Mouse (Mus musculus) kidney, adult 18-20 months (tissue): ENCODE data around the gene Gm21903.
"Not testable (repeated sequence)": the region's sequence is repeated elsewhere in the genome, so short reads cannot be mapped to it uniquely, and the experiment has no call there.

ENCODE experiments used
- DNase-seq: peaks from one replicate; pipeline ENCODE4 v3.0.0; 2021

Gene Gm21903

DNA sequence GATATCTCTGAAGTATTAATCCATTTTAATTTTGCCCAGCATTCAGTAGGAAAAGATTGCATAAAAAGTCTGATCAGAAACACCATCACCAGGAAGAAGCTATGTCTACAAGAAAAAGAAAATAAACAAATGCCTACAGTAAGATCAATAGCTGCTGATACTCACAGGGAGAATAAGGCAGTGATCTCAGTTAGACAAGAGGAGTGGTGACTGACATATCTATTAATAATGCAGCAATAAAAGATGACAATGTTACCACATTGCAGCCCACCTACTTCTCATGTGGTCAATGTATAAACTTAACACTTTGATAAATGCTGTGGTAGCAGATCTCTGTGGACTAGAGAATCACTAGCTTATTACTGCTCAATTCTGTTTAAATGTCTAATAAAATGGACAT lies at the start of gene Gm21903:
Gm21903 (minus strand) TSS at position 101 of the 400 bp plus-strand sequence.
- DNase-seq = no peak

DNA sequence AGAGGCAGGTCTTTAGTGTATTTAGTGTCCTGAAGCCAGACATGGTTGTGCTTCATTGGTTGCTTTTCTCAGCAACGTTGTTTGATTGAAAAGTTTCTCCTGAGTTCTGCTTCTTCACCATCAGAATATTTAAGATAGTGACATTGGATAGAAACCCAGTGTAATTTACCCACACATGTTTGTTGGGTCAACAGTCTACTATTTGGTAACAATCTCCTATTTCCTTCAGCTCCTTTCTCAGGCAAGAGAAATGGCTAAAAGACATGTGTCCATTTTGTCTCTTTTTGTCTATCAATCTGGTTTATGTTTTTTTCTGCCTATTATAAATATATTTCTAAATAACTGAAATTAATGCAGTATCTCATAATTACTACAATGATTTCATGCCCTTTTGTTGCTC lies 33.8 kb upstream of the Gm21903 start, which contains the start of gene Esp23:
Esp23 (minus strand) TSS at position 101 of the 400 bp plus-strand sequence.
- no peak for DNase-seq

DNA sequence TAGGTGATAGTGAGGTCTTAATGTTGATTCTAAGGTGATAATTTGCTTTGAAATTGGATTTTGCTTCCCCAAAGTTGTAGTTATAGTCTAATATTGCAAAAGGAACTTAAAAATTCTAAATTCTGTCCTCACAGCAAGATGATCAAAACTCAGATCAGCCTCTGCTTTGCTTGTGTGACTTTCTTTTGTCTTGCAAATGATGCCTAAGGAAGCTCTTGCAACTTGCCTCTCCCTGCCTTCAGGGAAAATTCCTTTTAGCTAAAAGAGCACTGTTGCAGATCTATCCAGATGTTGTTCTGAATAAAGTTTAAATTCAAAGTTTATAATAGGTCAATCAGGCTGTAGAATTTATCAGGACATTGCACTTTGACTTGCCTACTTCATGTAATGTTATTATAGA lies 20.5 kb upstream of the Gm21903 start:
- DNase-seq = no peak

- DNase-seq = not testable (repeated sequence)
Observed at GRCm38 (mm10) chr17:39036395-39036794, 6.7 kb downstream of the Gm21903 start, which contains the start of gene Esp24. Gene Esp24 (plus strand): TSS chr17:39036695.

DNA sequence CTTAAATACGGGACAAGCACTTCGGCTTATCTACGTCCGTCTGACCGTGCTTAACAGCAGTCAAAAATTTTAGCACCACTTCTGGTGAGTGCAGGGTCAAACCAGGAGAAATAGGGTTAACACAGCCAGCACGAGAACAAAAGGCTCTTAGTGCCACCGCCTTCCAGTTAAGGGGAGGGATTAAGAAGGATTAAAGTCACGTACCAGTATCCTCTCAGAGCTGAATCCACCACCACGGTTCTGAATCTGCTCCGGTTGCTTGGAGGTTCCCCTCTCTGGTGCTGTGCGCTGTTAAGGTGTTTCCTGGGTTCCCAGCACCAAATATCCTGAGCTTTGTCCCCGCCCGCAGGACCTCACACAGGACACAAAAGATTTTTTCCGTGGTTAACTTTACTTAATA lies 26.0 kb downstream of the Gm21903 start:
- no peak for DNase-seq

- DNase-seq = no peak
Observed at GRCm38 (mm10) chr17:39010675-39011638, 32.2 kb downstream of the Gm21903 start.

- no peak for DNase-seq
Observed at GRCm38 (mm10) chr17:39009846-39010245, 33.3 kb downstream of the Gm21903 start.
